Mouse (Mus musculus) lung, adult 2 months (tissue): Measurements from ENCODE around the gene Zfyve16.

ENCODE experiments used
- CTCF ChIP-seq: fragments of 200-500 bp; IDR thresholded peaks from 2 replicates; pipeline ENCODE4 v1.5.1; 2011; ENCODE audit warnings: mild to moderate bottlenecking, low read length, control low read depth; ENCODE audit not compliant: insufficient read depth
- POLR2A ChIP-seq: fragments of 200-500 bp; IDR thresholded peaks from 2 replicates; pipeline ENCODE4 v1.6.1; 2011; ENCODE audit warnings: low read depth, mild to moderate bottlenecking, control low read depth, low read length, borderline replicate concordance; ENCODE audit errors: extremely low read depth

GRCm38 (mm10) chr13:92469381-92469780, 61.3 kb downstream of the Zfyve16 start:
- TF ChIP-seq POLR2A (no peak), CTCF (no peak)
